Mouse (Mus musculus): ENCODE results near the gene Heph. TPM values are rescaled to one million over a fixed set of nuclear protein-coding genes. Genes with fewer than 3 reads are reported as not detected.
"Not testable (repeated sequence)": the region's sequence is repeated elsewhere in the genome, so short reads cannot be mapped to it uniquely, and the experiment has no call there.

Heph gene
- polyA plus RNA-seq (2016; fragmentation: Nextera tagmentation; extraction: Ambion mirVana): 18.8 and 19.0 TPM in 2 replicates

- Histone ChIP-seq H3K4me3 (peak within 1 kb of the TSS; percentile 53), H3K27ac (replicated peaks) (peak within 1 kb of the TSS; percentile 72; the same call in 1 of the 2 replicates), H3K9me3 (no peaks in the 10 kb centered on the region), H3K36me3 (replicated peaks) (no peaks in the 10 kb centered on the region), H3K4me1 (no peaks in the 10 kb centered on the region), H3K27me3 (replicated peaks; ENCODE audit: low read depth, poor library complexity, severe bottlenecking) (peaks cover 5% of the 10 kb centered on the region)
- no peak for DNase-seq (ENCODE audit: low spot score)
- 58% methylated on average over 2 of the region's 2 CpGs for WGBS
Measured at GRCm38 (mm10) chrX:96455149-96455548, at the start of gene Heph. TSS of gene Heph (plus strand) at chrX:96455359.

- H3K27ac ChIP-seq (replicated peaks); H3K27me3 ChIP-seq (replicated peaks; ENCODE audit: low read depth, poor library complexity, severe bottlenecking); H3K4me1 ChIP-seq; H3K9me3 ChIP-seq; H3K4me3 ChIP-seq; DNase-seq (ENCODE audit: low spot score); H3K36me3 ChIP-seq (replicated peaks): not testable (repeated sequence)
- 79% methylated on average over 4 of the region's 4 CpGs for WGBS
Measured at GRCm38 (mm10) chrX:96415351-96415750, 39.8 kb upstream of the Heph start.

GRCm38 (mm10) chrX:96416970-96417369, 38.2 kb upstream of the Heph start:
- Histone ChIP-seq H3K4me3 (no peak overlapping the region), H3K27me3 (replicated peaks; ENCODE audit: low read depth, poor library complexity, severe bottlenecking) (no peaks in the 10 kb centered on the region), H3K36me3 (replicated peaks) (no peaks in the 10 kb centered on the region), H3K27ac (replicated peaks) (no peak overlapping the region), H3K4me1 (no peaks in the 10 kb centered on the region), H3K9me3 (no peaks in the 10 kb centered on the region)
- WGBS: 95% methylated on average over 1 of the region's 1 CpGs
- no peak for DNase-seq (ENCODE audit: low spot score)

- WGBS: 42% methylated on average over 1 of the region's 1 CpGs
- DNase-seq (ENCODE audit: low spot score): no peak
- H3K27ac ChIP-seq (replicated peaks): no peak overlapping the region
- H3K36me3 ChIP-seq (replicated peaks): no peaks in the 10 kb centered on the region
- H3K4me3 ChIP-seq: no peak overlapping the region
- no peaks in the 10 kb centered on the region for H3K27me3 ChIP-seq (replicated peaks; ENCODE audit: low read depth, poor library complexity, severe bottlenecking)
- no peaks in the 10 kb centered on the region for H3K9me3 ChIP-seq
- H3K4me1 ChIP-seq: no peaks in the 10 kb centered on the region
Measured at GRCm38 (mm10) chrX:96417733-96418132, 37.4 kb upstream of the Heph start.

- Histone ChIP-seq H3K27me3 (replicated peaks; ENCODE audit: low read depth, poor library complexity, severe bottlenecking) (no peaks in the 10 kb centered on the region), H3K4me3 (no peak overlapping the region), H3K36me3 (replicated peaks) (no peaks in the 10 kb centered on the region), H3K4me1 (no peaks in the 10 kb centered on the region), H3K9me3 (no peaks in the 10 kb centered on the region), H3K27ac (replicated peaks) (no peak overlapping the region)
- no peak for DNase-seq (ENCODE audit: low spot score)
Measured at GRCm38 (mm10) chrX:96419383-96419782, 35.8 kb upstream of the Heph start.

- Histone ChIP-seq H3K27me3 (replicated peaks; ENCODE audit: low read depth, poor library complexity, severe bottlenecking) (peaks cover 5% of the 10 kb centered on the region), H3K27ac (replicated peaks) (peak within 1 kb of the TSS; percentile 72), H3K9me3 (no peaks in the 10 kb centered on the region), H3K4me3 (peak within 1 kb of the TSS; percentile 53), H3K36me3 (replicated peaks) (no peaks in the 10 kb centered on the region), H3K4me1 (no peaks in the 10 kb centered on the region)
- WGBS: 21% methylated on average over 9 of the region's 9 CpGs
- DNase-seq (ENCODE audit: low spot score): peak; percentile 60
Measured at GRCm38 (mm10) chrX:96456201-96456963, 1.2 kb downstream of the Heph start, which contains the start of gene Hsf3. TSS of gene Hsf3 (minus strand) at chrX:96456294.

GRCm38 (mm10) chrX:96501580-96501979, 46.4 kb downstream of the Heph start:
- no peak for DNase-seq (ENCODE audit: low spot score)
- Histone ChIP-seq H3K4me1 (no peaks in the 10 kb centered on the region), H3K27ac (replicated peaks) (no peak overlapping the region), H3K4me3 (no peak overlapping the region), H3K36me3 (replicated peaks) (0 out of 2 replicates have a peak, but pooled peaks cover 4% of the 10 kb centered on the region), H3K27me3 (replicated peaks; ENCODE audit: low read depth, poor library complexity, severe bottlenecking) (no peaks in the 10 kb centered on the region), H3K9me3 (no peaks in the 10 kb centered on the region)
- WGBS: 67% methylated on average over 1 of the region's 1 CpGs

Other genes starting within 250 kb of the Heph start
- gene Vsig4, start 161.9 kb upstream of the Heph start, polyA plus RNA-seq (2016; fragmentation: Nextera tagmentation; extraction: Ambion mirVana): not detected in 2 replicates
- 0.10 and 0.15 TPM in 2 replicates for gene Hsf3, start 935 bp downstream of the Heph start, polyA plus RNA-seq (2016; fragmentation: Nextera tagmentation; extraction: Ambion mirVana)

Data from embryonic facial prominence, embryonic 10.5 days (tissue).